Mouse (Mus musculus): ENCODE results near the gene Rab5c.
A peak's percentile ranks its signal among the peaks of the same experiment; 100 is the strongest.

Gene Rab5c

DNA sequence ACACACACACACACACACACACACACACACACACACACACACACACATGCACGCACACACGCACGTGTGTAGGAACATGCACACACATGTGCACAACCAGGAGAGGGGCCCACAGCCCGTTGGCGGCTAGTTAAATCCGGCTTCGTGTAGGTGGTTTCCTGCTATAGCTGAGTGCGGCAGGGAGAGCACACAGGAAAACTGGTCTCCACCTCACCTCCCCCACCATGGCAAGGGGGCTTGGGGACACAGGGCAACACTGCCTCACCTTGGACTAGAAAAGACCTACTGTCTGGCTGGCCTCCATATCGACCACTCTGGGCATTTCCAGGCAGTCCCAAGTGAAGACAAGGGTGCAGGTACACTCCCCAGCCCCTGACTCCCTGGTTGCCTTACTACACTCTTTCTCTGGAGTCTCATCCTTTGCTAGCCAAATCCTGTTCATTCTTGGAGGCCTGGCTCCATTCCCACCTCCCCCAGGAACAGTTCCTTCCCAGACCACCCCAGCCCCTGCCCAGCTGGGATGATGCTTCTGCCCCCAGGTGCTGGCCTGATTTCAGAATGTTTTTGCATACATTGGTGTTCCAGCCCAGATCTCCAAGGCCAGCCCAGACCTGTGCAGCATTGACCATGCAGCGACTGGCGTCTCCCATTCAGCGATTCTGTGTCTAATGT, 16.1 kb upstream of the Rab5c start:
- DNase-seq (ENCODE audit: low spot score in 2 of 2), result no peak

- DNase-seq (ENCODE audit: low spot score in 2 of 2), result no peak
Observed at GRCm38 (mm10) chr11:100752294-100752693, 14.3 kb upstream of the Rab5c start.

DNA sequence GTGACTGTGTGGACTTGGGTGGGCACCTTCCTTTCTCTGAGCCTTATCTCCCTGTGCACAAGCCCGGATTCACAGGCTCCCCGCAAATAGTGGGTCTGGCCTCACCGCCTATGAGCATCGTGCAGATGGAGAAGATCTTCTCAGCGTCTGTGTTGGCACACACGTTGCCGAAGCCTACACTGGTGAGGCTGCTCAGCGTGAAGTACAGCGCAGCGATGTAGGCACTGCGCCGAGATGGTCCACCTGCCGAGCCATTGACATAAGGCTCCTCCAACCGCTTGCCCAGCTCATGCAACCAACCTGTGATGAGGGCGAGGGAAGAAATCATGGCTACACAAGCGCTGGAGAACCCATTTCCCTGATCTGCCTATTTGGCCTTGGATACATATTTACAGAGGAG, 12.1 kb upstream of the Rab5c start:
- no peak for DNase-seq (ENCODE audit: low spot score in 2 of 2)

GRCm38 (mm10) chr11:100749469-100749868, 11.5 kb upstream of the Rab5c start:
- no peak for DNase-seq (ENCODE audit: low spot score in 2 of 2)

GRCm38 (mm10) chr11:100748620-100749019, 10.6 kb upstream of the Rab5c start:
- DNase-seq (ENCODE audit: low spot score in 2 of 2), result no peak

- DNase-seq (ENCODE audit: low spot score in 2 of 2), result no peak
Observed at GRCm38 (mm10) chr11:100747114-100747513, 9.1 kb upstream of the Rab5c start.

GRCm38 (mm10) chr11:100746546-100746945, 8.5 kb upstream of the Rab5c start:
- DNase-seq (ENCODE audit: low spot score in 2 of 2), result no peak

- DNase-seq (ENCODE audit: low spot score in 2 of 2), result peak; percentile 39 to 56
Observed at GRCm38 (mm10) chr11:100745085-100745484, 7.1 kb upstream of the Rab5c start.

DNA sequence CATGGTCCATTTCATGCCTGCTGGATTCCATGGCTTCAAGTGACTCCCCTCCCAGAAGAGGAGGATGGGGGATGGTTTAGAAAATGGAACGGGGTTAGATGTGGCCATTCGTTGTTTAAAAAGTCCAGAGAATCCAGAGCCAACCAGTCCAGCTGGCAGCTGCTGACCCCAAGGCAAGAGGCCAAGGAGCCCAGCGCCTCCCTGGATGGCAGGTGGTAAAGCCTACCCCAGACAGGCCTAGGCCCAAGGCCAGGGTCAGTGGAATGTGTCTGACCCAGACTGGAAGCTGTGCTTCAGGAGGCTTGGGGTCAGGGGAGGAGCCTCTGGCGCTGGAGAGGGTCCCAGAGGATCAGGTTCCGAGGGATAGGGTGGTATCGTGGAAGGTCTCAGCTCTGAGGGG, 3.3 kb upstream of the Rab5c start:
- DNase-seq (ENCODE audit: low spot score in 2 of 2), result no peak

DNA sequence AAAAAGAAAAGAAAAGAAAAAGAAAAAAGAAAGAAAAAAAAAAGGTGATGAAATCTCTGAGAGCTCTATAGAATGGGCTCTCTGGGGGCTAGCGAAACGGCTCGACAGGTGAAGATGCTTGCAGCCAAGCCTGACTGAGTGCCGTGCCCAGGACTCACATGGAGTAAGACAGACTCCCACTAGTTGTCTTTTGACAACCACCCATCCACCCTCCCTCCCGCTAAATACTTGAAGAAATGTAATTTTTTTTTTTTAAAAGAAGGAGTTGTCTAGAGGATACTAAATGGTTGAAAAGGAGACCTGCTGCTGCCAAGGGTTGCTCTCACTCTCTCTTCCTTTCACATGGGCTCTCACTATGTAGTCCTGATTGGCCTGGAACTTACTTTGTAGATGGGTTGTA, 734 bp upstream of the Rab5c start:
- no peak for DNase-seq (ENCODE audit: low spot score in 2 of 2)

DNA sequence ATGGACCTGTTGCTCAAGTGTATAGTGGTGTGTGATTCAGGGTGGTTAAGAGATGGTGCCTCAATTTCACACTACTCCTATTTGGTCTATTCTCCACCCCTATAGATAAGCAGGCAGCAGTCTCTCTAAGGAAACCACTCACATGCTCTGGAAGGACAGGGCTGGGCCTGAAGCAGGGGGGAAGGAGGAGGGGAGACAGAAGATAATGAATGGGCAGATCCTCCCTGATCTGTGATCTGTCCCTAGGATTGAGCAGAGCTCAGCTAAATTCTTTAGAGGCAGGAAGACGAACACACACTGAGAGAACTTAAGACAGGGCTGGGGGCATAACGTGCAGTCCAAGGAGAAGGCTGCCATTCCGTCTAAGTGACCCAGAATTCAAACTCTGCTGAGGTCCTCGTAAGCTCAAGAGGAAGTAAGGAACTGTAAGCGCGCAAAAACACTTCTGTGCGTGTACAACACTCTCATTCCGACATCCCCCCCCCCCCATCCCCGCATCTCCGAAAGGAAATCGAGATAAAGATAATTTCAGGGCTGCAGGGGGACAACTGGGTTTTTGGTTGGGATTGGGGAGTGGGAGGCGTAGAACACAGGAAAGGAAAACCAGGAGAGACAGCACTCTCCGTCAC, 796 bp downstream of the Rab5c start:
- DNase-seq (ENCODE audit: low spot score in 2 of 2), result peak; percentile 44 to 55

- DNase-seq (ENCODE audit: low spot score in 2 of 2), result no peak
Observed at GRCm38 (mm10) chr11:100736746-100737080, 1.3 kb downstream of the Rab5c start.

DNA sequence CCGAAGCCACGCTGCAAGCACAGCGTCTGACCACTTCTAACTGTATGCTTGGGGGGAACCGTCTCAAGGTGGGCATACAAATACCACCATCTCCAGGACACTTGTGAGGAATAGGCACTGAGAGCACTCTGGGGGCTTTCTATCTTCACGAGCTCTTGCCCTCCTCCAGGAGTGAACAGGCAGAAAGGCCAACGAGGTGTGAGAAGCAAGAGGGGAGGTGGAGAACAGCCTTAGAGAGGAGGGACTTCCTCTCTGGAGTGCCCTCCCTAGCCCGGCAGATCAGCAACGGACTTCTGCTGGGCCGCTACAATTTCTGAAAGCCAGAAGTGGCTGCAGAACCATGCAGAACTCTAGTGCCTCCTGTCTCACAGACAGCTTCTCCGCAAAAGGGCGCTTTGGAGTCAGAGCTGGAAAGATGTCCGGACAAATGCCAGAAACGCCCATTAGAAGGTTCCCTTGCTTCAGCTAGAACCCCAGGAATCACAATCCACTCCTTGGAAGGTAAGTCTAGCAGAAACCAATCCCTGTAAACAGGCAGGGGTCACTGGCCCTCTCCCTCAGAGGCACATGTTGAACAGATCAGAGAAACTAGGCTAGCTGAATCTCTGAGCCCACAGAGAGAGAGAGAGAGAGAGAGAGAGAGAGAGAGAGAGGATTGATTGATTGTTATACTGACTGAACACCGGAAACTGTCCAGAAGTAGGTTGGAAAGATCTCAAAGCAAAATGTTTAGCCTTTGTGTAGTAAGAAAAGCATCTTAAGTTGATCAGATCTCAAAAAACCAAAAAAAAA, 1.9 kb downstream of the Rab5c start:
- peak in 1 of 2 experiments; percentile 41 for DNase-seq (ENCODE audit: low spot score in 2 of 2)

DNA sequence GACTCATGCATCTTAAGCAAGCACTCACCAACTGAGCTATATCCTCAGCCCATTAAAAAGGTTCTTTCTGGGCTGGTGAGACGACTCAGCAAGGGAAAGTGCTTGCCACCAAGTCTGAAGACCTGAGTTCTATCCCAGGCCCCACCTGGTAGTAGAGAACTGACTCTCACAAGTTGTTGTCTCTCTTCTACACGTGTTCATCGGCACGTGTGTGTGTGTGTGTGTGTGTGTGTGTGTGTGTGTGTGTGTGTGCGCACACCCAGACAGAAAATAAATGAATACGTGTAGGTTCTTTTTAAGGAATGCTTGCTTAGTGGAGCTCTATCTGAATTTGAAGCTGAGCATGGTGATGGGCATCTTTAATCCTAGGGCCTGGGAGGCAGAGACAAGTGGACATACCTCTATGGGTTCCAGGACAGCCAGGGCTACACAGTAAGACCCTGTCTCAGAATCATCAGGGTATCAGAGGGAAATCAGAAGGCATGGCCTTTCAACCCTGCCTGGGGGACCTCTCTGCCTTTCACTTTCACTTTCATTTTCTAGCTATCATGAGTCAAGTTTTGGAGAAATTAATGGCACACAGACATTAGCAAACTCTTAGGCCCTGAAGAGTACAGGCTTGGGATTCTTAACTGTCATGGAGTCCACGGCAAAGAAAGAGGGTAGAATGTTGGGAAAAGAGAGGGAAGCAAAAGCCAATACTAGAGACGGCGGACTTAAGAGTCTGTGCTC, 2.7 kb downstream of the Rab5c start:
- DNase-seq (ENCODE audit: low spot score in 2 of 2), result no peak

DNA sequence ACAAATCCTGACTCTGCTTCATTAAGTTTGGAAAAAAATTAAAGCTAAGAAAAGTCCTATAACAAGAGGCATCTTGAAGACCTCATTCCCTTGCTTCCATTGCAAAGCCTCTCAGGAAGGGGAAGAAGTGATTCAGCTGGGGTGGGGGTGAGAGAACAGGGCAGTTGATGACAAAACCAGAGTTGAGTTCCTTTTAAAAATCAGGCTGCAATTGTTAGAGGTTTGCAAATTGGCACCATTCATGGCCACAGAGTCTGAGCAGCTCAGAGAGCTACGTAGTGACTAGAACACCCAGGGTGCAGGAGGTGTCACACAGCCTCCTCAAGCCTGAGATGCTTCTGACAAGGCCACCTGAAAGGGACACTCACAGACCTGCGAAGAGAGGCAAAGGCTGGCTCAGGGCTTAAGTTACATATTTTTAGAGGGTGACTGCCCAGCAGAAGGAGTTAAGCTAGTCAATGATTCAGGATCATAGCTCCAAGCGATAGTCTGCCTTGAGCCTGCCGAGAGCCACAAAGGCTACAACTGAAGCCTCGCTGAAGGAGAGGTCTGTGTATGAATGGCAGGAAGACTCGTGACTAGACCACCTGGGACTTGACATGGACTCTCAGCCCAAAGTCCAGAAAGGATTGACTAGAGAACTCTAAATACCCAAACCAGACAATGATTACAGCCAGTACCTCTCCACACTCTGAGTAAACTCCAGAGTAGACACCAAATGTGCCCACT, 7.4 kb downstream of the Rab5c start:
- no peak for DNase-seq (ENCODE audit: low spot score in 2 of 2)

- no peak for DNase-seq (ENCODE audit: low spot score in 2 of 2)
Observed at GRCm38 (mm10) chr11:100729976-100730375, 8.0 kb downstream of the Rab5c start.

- DNase-seq (ENCODE audit: low spot score in 2 of 2), result no peak
Observed at GRCm38 (mm10) chr11:100728601-100729000, 9.4 kb downstream of the Rab5c start.

DNA sequence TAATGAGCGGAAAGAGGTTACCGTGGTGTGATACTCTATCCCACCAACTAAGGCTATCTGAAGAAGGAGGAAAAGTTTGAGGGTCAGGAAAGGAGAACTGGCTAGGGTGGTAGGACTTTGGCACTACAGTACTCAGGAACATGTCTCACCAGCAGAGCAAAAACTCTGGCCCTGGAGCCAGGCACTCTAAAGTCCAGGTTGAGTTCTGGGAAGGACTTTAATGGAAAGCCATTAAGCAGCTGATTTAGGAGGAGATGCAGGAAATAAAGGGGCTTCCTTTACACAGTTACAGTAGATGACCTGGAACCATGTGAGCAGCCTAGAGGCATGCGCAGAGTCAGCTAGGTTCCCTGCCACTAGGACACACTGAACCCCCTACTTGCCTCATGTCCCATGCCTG, 10.8 kb downstream of the Rab5c start:
- DNase-seq (ENCODE audit: low spot score in 2 of 2), result no peak

- DNase-seq (ENCODE audit: low spot score in 2 of 2), result no peak
Observed at GRCm38 (mm10) chr11:100724919-100725512, 13.0 kb downstream of the Rab5c start.

DNA sequence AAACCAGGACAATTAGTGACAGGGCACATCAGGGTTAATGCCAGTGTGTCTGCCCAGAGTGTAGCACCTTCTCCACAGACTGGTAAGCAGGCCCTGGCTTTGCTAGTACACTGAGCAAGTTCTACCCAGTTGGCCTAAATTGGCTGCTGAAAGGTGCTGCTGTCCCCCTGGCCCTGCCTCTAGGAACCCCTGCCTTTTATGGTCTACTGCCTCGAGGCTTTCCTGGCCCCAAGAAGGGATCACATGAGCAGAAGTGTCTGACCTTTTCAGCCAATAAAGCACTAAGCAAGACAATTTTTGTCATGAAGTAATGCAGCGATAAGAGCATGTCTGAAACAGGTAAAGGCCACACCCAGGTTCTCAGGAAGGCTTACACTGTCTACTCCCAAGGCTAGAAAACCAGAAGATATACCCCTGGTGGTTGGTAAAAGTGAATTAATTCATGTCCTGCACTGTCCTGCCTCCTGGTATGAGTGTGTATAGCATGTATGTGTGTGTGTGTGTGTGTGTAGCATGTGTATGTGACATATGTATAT, 15.5 kb downstream of the Rab5c start:
- no peak for DNase-seq (ENCODE audit: low spot score in 2 of 2)

All from spleen, postnatal 36 days (tissue).